Mouse (Mus musculus): ENCODE data around the gene Tnfaip2.

Gene Tnfaip2

GRCm38 (mm10) chr12:111442309-111443010 is at the start of gene Tnfaip2:
Tnfaip2 (plus strand) TSS chr12:111442469.
- peak in 1 of 2 experiments; percentile 16 for DNase-seq

- no peak for DNase-seq
These were observed 48.3 kb upstream of the Tnfaip2 start for GRCm38 (mm10) chr12:111394008-111394407.

DNA sequence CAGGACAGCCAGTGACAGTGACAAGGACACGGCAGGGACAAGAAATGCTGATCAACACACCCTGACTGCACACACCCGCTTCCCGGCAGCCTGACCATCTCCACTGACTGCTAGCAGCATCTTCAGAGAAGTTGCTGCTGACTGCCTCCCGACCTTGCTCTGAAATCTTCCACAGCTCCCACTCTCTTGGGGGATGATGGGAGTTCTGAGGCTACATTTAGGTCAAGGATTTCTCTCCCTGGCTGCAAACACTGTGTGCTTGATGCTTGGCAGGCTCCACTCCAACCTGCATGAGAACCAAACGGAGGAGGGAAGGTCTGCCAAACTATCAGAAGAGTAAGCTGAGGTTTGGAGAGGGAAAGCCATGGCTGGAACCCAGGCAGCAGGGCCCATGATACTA is 45.3 kb upstream of the Tnfaip2 start:
- DNase-seq = no peak

DNA sequence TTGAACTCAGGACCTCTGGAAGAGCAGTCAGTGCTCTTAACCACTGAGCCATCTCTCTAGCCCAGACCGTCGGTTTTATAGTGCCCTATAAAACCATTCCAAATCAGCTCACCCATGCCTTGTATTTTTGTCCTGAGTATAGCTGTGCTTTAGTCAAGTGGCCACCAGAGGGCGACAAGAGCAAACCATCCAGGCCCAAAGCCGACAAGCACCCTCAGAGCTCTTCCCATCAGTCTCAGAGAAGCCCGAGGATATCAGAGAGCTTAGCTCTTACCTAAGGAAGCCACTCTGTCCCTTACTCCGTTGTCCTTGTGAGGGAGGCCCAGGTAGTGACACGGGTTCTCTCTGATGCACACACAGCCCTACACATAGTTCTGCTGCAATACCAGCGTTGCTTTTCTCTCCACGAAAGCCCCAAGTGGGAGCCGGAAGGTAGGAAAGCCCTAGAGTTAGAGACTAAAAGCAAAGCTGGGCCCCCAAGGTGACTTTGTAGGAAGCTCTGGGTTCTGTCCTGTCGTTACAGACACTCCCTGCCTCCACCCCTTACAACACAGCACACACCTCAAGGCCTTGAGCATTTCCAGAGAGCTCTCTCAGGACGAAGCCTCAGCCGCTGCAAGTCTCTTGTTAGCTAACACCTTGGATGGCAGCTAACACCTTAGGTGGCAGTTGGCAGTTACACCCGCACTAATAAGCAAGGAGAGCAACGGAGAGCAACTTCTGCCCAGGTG is 40.6 kb upstream of the Tnfaip2 start:
- DNase-seq = no peak

DNA sequence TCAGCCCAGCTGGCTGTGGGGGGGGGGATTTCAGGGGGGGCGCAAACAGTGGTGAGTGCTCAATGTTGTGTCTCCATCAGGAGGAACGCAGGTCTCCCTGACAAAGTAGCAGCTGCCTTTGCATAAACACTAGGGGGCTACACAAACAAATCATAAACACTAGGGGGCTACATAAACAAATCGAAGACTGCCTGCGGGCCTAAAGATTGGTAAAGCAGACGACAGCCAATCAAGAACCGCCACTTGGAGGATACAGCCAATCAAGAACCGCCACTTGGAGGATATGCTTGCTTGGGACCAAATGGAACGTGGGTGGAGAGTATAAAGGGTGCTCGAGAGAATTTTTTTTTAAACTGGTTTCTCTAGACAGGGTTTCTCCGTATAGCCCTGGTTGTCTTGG is 37.4 kb upstream of the Tnfaip2 start:
- no peak for DNase-seq

- no peak for DNase-seq
These were observed 35.6 kb upstream of the Tnfaip2 start, which contains the start of gene Lbhd2 for GRCm38 (mm10) chr12:111406622-111407021. Lbhd2 (plus strand) TSS chr12:111406809.

DNA sequence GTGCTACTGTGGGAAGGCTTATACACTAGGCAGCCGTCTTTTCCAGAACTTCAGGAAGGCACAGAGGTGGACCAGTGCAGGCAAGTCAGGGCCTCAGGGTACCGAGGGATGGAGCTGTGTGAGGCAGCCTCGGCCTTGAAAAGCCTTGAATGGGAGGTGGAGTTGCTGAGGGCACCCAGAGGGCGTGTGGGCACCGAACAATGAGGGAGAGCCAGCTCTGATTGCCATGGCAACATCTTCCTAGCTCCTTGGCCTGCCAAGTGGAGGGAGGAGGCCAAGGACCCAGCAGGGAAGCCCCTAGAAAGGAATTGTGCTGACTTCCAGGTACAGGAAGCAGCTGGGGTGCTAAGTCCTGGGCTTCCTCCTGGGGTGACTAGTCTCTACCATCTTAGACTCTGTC is 32.7 kb upstream of the Tnfaip2 start:
- no peak for DNase-seq

- DNase-seq = no peak
These were observed 30.5 kb upstream of the Tnfaip2 start for GRCm38 (mm10) chr12:111411631-111412355.

- DNase-seq = no peak
These were observed 29.5 kb upstream of the Tnfaip2 start for GRCm38 (mm10) chr12:111412581-111413284.

DNA sequence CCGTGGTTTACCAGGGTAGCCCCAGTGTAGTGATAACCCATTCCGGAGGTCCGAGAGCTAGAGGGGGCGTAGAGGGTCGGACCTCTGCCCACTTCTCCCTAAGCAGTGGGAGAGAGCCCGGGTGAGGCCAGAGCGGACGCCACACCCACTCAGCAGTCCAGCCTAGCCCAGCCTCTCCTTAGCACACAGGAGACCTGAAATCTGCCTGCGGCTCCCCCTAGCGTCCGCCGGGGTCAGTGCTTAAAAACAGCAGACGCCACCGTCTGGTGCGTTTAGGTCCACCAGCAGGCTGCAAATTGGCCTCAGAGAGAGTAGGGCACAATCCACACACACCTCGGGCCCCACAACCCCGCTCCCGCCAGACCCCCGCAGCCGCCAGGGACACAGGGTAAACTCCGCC is 29.0 kb upstream of the Tnfaip2 start:
- DNase-seq = peak; percentile 39 to 40

DNA sequence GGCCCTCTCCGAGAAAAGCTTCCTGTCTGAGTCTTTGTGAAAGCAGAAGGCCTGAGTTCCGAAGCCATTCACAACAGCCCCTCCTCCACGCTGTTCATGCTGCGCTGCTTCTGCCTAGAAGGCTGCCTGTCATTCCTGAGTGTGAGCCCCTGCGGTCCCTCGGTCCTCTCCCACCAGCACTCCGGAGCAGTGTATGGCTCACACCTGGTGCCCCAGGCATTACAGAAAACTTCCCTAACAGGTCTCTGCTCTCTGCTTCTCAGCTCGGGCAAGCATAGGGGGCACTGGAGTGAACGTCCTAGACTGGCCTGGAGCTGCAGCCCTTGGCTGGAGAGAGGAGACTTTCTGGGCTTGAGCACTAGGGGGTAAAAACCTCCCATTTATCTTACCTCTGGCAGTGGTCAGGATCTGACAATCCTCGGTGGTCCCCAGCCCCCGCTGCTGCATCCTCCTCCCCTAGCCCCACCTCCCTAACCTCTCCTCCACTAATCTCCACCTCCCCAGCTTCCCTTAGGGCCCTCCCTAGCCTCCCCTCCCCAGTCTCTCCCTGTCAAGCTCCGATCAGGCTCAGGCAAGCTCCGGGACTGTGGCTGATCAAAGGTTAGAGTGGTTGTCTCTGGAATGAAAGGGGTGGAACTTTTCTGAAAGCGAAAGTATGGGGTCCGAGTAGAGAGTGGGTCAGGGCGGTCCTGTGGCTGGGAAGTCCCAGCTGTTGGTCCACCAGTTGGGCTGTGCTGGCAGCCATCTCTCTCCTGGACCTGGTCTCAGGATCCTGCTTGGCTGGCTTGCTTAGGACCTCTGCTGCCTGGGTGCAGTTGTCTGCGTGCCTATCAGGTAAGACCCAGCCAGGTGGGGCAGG is 25.1 kb upstream of the Tnfaip2 start, which contains the start of gene Exoc3l4:
Gene Exoc3l4 (plus strand): TSS at position 97 of the 859 bp plus-strand sequence.
- no peak for DNase-seq

DNA sequence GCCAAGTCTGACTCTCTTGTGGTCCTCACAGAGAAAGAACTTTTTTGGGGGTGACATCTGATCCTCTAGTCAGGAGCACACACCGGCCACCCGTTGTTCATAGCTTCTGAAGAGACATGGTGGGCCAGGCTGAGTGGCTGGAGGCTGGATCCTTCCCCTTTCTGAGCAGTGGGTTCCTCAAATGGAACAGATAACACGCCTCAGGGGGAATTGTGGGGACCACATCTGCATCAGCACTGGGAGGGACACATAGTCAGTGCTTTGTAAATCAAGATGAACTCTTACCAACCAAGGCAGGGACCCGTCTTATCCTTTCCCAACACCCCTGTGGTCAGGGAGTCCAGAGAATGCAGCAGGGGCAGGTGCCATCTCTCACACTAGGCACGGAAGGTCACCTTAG is 22.4 kb upstream of the Tnfaip2 start:
- no peak for DNase-seq

DNA sequence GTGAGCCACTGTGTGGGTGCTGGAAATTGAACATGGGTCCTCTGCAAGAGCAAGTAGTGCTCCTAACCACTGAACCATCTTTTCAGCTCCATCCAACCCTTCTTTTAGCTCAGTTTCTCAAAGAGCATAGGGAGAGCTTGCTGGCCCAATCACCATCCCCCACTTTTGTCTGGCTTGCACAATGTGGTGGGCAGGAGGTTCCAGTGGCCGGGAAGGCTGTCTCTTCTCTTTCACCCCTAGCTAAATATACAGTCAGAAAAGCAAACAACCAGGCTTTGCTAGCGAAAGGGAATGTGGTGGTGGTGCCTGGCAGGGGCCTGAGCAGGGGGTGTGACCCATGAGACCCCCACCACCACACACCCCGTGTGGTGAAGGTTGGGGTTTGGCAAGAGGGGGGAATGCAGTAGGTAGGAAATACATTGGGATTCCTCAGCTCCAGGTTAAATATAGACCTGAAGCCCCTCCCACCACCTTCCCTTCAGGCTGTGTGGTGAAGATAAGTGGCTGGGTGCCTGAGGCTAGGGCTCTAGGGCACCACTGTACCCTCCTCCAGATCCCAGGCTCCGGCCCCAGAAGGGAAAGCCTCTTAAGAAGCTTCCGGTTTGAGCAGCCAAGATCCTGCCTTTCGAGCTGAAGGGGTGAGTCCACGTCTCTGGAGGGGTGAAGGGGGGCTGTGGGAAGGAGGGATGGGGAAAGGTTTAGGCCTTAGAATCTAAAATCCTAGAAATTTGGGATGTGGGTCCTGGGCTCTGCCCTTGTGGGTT is 21.1 kb upstream of the Tnfaip2 start:
- DNase-seq = no peak

GRCm38 (mm10) chr12:111422852-111423251 is 19.4 kb upstream of the Tnfaip2 start:
- DNase-seq = no peak

DNA sequence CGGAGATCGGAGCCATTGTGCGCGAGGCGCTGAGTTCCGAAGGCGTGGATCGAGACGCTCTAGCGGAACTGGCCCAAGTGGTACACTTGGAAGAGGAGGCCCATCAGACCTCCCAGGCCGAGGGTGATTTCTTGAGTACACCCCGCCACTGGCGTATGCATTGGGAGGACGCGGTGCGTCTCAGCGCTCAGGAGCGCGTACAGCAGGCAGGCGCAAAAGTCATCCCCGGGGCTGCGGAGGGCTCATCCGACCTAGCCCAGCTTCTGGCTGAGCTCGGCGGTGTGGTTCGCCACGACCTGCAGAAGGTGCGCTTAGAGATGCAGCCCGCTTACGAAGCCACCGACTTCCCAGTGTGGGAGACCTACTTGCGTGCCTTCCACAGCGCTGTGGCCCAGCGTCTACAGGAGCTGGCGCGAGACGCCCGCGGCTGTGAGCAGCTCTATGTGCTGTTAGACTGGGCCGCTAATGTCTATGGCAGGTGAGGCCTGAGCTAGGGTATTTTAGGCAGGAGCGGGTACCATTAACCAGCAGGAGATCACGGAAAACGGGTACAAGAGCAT is 18.6 kb upstream of the Tnfaip2 start:
- DNase-seq = no peak

DNA sequence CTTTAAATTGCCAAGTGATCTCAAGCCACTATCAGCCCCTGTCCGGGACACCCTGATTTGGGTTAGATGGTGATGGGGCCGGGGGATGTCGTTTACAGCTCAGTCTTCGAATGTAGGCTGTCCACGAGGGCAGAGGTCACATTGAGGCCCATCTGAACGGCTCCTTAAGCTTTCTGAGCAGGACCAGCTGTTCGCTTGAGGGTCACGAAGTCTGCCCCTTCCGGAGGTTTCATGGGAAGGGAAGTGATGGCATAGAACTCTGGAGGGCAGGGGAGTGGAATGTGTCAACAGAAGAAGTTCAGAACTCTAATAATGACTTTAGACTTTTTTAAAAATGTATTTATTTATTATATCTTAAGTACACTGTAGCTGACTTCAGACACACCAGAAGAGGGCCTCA is 17.7 kb upstream of the Tnfaip2 start:
- DNase-seq = no peak

GRCm38 (mm10) chr12:111425258-111425657 is 17.0 kb upstream of the Tnfaip2 start:
- peak in 1 of 2 experiments; percentile 18 for DNase-seq

- peak; percentile 47 to 57 for DNase-seq
These were observed 16.3 kb upstream of the Tnfaip2 start for GRCm38 (mm10) chr12:111425789-111426460.

- no peak for DNase-seq
These were observed 14.7 kb upstream of the Tnfaip2 start for GRCm38 (mm10) chr12:111427438-111428113.

- DNase-seq = no peak
These were observed 13.9 kb upstream of the Tnfaip2 start for GRCm38 (mm10) chr12:111428364-111428763.

All from thymus, adult 18-20 months (tissue).